Mouse (Mus musculus) c-Kit-positive CD71-negative TER-119-negative erythroid progenitor cells, embryonic 14.5 days (primary cell): ENCODE data around the gene Ggt5.

Experiments used
- DNase-seq: peaks from one replicate; pipeline ENCODE4 v3.0.0-alpha.2; 2013; ENCODE audit warnings: low read depth

Gene Ggt5

DNA sequence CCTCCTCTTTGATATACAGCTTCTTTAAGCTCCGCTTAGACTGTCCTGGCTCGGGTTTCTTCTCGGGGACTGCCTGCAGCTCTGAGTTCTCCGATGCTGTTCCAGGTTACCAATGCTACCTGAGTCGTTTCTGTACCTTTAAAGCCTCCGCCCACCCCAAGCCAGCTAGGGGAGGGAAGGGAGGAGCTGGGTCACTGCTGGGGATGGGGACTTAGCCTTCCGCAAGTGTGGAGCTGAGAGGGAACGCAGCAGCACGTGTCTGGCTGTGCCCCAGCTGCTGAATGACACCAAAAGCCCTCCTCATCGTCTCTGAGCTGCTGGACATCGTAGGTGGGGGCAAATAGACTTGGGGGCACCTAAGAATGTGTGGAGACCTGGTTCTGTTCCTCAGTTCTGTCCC, 20.7 kb upstream of the Ggt5 start:
- DNase-seq, result no peak

DNA sequence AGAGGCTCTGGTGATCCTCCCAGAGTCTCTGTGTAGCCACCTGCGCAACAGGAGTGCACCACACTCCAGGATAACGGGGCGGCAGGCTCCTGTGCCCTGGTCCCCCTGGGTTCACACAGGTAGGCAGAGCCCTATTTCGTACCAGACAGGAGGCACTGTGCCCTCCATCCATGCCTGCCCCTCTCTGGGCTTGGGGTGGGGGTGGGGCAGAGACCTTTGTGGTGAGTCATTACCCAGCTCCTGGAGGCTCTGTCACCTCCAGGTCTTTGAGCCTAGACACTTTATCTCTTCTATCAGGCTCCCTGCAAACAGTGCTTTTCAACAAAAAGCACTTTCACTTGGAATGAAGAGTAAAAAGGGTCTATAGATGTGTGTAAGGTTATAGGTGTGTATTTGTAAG, 20.3 kb upstream of the Ggt5 start:
- DNase-seq, result no peak

DNA sequence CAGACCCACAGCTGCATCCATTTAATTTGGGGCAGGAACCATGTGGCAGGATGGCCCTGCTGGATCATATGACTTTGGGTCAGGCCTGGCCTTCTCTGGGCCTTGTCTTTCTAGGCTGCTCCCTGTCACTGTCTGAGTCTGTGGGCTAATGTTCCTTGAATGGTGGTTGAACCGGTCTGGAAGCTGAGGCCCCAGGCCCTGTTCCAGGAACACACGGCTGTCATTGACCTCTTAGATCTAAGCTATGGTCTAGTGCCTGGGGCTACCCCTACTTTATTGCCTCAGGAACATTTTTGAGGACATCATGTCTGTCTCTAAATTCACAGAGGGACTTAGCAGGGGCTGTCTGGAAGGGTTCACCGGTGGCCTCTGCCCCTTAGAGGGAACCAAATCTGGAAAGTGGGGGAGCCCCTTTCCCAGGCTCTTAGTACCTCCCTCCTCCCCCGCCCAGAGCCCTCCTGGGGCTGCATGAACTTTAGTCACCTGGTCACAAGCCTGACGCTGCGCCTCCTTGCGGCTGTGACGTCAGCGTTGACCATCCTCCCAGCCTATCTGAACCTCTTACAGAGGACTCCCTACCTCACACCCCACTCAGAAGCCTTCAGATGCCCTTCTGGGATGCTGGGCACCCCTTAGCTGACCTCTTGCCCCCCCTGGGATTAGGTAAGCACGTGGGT, 18.0 kb upstream of the Ggt5 start:
- no peak for DNase-seq

DNA sequence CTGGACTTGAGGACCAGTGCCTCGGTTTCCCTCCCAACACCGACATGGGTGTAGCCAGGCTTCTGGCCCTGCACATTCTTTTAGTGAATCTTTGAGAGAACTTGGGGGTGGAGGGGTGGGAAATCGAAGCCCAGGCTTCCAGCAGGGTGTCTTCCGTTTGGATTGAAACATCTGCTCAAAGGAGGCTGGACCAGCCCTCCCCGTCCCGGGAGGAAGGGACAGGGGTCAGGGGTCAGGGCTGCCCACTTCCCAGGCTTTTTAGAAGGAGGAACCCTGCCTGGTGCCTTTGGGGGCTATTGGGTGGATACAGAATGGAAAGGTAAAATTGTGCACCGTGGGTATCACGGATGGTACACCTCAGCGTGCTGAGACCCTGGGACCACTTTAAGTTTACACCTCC, 17.2 kb upstream of the Ggt5 start:
- DNase-seq, result no peak

- DNase-seq, result no peak
Observed at GRCm38 (mm10) chr10:75573181-75573580, 16.0 kb upstream of the Ggt5 start.

- no peak for DNase-seq
Observed at GRCm38 (mm10) chr10:75573965-75574364, 15.2 kb upstream of the Ggt5 start.

- DNase-seq, result no peak
Observed at GRCm38 (mm10) chr10:75579129-75579528, 10.0 kb upstream of the Ggt5 start.

DNA sequence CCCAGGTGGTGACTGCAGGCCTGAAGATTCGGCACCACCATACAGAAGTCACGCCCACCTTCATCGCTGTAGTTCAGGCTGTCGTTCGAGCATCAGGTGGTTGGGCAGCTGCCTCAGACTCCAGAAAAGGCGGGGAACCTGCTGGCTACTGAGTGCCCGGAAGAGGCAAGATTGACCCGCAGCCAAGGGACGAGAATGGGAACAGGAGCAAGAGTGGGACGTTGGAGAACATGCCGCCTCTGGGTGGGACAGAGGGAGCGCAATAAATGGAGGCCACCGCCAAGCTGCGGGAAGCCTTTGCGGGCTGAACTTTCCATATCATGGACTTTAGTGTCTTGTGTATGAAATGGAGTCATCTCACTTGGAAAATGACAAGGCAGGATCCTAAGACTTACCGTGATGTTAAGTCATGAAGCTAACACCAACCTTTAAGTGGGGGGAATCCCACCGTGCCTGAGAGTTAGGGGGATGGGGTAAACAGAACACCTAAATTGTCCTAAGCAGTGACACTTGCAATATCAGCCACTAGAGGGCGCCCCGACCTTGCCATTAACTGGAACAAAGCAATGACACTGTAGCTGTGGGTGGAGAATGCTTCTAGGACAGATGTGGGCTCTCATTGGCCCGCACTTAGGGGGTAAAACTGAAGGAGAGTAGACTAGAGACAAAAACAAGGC, 3.1 kb upstream of the Ggt5 start:
- DNase-seq, result peak; percentile 86

DNA sequence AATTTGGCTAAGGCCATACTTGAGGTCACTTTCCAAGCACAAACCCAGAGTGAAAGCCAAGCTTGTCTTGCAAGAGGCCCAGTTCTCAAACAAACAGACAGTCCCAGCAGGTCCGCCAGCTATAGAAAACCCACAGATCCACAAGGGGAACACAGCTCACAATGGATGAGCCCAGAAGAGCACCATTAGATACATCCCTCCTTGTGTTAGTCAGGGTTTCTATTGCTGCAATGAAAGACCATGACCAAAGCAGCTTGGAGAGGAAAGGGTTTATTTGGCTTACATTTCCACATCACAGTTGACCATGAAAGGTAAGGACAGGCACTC, 2.6 kb upstream of the Ggt5 start:
- no peak for DNase-seq

DNA sequence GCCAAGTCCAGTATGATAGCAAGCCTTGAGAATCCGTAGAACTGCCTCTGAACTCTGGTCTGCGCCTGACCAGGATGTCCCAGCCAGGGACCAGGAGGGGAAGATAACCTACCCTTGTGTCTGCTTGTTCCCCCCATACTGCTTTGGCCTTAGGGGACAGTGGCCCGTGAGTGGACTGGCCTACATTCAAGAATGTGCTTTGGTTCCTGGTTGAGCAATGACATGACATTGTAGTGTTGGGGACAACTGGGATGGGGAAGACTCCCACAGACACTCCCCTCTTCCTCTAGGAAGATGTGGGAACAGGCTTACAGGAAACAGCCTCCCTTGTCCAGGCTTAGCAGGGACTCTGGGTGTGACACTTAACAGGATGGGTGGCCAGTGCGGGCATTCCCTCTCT, 1.4 kb upstream of the Ggt5 start:
- no peak for DNase-seq

DNA sequence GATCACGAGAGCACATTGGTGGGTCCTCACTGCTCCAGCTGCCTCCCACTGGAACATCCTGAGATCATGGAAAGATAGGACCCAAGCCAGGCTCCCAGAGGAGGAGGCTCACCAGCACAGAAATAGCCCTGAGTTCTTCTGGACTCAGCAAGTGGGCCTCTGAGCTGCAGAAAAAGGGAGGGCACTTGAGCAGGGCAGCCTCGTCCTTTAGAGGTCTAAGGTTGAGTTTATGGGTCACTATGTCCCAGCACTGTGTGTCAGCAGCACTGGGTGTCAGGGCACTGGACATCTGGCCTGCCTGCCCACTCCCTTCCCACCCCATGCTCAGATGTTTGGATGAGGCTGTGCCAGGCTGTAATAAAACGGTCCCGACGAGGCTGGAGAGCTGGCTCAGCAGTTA, 804 bp upstream of the Ggt5 start:
- DNase-seq, result no peak

- DNase-seq, result no peak
Observed at GRCm38 (mm10) chr10:75589651-75590050, 511 bp downstream of the Ggt5 start.

- DNase-seq, result peak; percentile 69
Observed at GRCm38 (mm10) chr10:75591211-75591894, 2.2 kb downstream of the Ggt5 start.

DNA sequence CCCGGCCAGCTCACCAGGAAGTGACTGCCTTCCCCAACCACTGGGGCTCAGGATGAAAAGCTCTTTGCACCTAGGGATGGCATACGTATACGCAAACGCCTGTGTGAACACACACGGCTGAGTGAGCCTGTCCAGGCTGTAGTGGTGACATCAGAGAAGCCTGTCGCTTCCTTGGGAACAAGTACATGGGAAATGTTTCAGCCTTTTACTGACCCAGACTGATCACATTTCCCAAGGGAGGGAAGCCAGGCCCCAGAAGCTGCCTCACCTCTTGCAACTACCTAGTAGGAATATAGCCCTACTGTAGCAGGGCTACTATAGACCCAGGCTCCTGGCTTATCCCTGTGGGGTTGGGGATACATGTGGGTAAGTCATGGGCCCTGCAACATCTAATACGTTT, 3.4 kb downstream of the Ggt5 start:
- DNase-seq, result no peak

DNA sequence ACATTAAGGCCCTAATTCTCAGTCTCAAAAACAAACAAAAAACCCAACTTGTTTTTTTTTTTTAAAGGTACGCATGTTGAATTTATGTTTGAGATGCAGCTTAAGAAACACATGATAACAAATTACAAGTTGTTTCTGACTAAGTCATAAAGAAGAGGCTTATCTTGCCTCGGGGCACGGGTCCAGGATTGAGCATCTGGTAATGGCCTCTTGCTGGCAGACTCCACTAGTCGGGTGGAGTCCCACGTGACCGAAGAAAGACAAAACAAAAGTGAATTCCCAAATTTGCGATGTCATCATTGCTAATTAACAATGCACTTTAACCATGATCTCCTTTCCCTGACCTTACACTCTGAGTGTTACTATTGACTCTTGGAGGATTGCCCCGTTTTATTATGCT, 6.8 kb downstream of the Ggt5 start:
- DNase-seq, result no peak

DNA sequence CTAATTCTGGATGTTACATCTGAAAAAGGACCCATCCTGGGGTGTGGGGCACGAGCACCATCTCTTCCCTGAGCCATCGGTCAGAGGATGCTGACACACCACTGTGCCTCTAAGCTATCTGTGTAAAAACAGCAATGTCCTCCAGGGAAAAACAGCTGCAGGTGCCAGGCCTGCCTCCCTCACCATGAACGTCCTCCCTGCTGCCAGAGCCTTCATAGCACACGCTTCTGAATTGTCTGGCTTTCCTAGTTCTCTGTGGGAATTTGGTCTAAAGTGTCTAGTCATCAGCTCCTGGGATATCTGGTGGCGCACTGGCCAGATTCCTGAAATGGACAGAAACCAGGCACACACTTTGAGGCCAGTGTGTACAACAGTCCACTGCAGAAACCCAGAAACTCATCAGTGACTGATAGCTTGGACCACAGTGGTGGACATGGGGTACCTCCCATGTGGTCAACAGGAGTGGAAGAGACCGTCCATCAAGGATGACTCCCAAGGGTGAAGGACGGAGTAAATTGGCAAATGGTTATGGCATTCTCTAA, 11.1 kb downstream of the Ggt5 start:
- DNase-seq, result no peak

- no peak for DNase-seq
Observed at GRCm38 (mm10) chr10:75605162-75605846, 16.2 kb downstream of the Ggt5 start.

DNA sequence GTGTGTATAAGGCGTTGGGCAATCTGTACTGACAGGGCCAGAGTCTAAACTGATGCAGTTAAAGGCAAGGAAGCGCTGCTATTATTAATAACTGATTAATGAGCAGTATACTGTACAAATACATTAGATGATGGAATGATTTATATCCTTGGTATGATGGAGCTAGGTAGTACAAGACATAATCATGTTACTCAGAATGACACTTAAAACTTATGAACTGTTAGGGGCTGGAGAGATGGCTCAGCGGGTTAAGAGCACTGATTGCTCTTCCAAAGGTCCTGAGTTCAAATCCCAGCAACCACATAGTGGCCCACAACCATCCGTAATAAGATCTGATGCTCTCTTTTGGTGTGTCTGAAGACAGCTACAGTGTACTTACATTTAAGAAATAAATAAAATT, 18.1 kb downstream of the Ggt5 start:
- DNase-seq, result no peak

- DNase-seq, result no peak
Observed at GRCm38 (mm10) chr10:75608975-75609374, 19.8 kb downstream of the Ggt5 start.

GRCm38 (mm10) chr10:75610486-75610885, 21.3 kb downstream of the Ggt5 start:
- no peak for DNase-seq

GRCm38 (mm10) chr10:75616044-75616443, 26.9 kb downstream of the Ggt5 start:
- no peak for DNase-seq

GRCm38 (mm10) chr10:75620818-75621217, 31.7 kb downstream of the Ggt5 start:
- no peak for DNase-seq

- DNase-seq, result no peak
Observed at GRCm38 (mm10) chr10:75625920-75626319, 36.8 kb downstream of the Ggt5 start.
